In the genomic region with DNA sequence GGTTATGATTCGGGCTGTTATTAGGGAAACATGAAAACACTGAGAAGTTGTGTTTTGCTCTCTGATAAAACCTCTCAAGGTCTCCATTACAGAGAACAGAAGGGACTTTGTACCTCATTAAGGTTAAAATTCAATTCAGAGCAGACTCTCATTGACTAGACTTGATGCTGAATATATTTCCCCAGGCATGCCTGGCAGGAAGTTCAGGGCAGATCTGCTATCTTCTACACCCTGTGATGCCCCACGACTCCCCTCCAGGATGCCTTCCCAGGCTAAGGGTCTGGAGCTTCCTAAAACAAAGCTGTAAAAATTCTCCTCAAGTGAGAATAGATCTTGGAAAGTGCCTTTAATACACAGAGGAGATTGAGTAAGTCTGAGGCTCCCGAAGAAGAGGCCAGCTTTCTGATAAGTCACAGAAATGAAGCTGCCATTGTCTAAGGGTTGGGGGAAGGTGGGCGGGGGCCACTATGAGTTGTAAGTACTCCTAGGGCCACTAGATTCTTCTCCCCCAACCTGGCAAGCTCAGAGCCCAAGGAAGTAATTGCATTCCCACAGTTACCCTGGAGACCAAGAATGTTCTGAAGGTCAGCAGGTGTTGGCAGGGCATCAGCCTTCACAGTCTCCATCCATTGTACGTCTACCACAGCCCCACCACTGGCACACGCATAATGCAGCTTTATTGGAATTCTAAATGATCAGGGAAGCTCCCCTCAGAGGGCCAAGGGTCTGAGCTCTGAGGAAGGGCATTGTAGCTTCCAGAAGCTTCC, we compare ENCODE assay signal across 24 mouse cellular contexts.
DNase-seq lines count a peak whose midpoint lies in the region; ATAC-seq lines count a peak whose summit lies in the region.
"Had no signal": no experiment of that assay in that cellular context is flagged by ENCODE, and none has a peak within 500 bp of the region (broad histone marks: within the 10 kb centered on the region; RNA-seq: fewer than 3 reads in every experiment).

No protein-coding gene starts in this region.

- peak; percentile 60 for DNase-seq in kidney, adult 18-20 months
- peak; percentile 70 to 76 for DNase-seq in kidney, postnatal 36 days
- DNase-seq in testis, postnatal 14 days (ENCODE audit: low spot score), result no peak
- no peak for DNase-seq in urinary bladder, postnatal 25 days (ENCODE audit: low spot score)
- DNase-seq: adrenal gland, adult 8-10 months; B cell, adult 2 months; cerebellum, adult 8-10 months; cerebellum, postnatal 36 days; heart, postnatal 14 days; lung, postnatal 4 days; spleen, adult 18-20 months; thymus, adult 18-20 months; thymus, postnatal 36 days had no signal

- H3K4me1 ChIP-seq in intestine, embryonic 15.5 days (replicated peaks), result peaks cover 4% of the 10 kb centered on the region; the same call in 1 of the 2 replicates
- H3K4me1 ChIP-seq in kidney, embryonic 16.5 days (ENCODE audit: insufficient read depth, low read length), result no peaks in the 10 kb centered on the region
- H3K4me1 ChIP-seq in forebrain, embryonic 13.5 days, result 0 out of 2 replicates have a peak, but pooled peaks cover 10% of the 10 kb centered on the region
- H3K4me1 ChIP-seq: forebrain, embryonic 15.5 days; midbrain, embryonic 13.5 days had no signal

- ATAC-seq in intestine, embryonic 15.5 days, result peak; percentile 77
- ATAC-seq in kidney, embryonic 16.5 days (ENCODE audit: low FRiP score, low TSS enrichment), result 0 out of 2 replicates have a peak, but pooled peaks have one; percentile 36
- ATAC-seq in forebrain, embryonic 13.5 days, result no peak
- ATAC-seq: forebrain, embryonic 15.5 days; hindbrain, embryonic 16.5 days; midbrain, embryonic 13.5 days had no signal

- no peaks in the 10 kb centered on the region for H3K9me3 ChIP-seq in intestine, embryonic 15.5 days
- H3K9me3 ChIP-seq in kidney, embryonic 16.5 days (ENCODE audit: low read length), result no peaks in the 10 kb centered on the region
- no peaks in the 10 kb centered on the region for H3K9me3 ChIP-seq in forebrain, embryonic 13.5 days (replicated peaks)
- H3K9me3 ChIP-seq: embryonic facial prominence, embryonic 12.5 days; forebrain, embryonic 15.5 days; limb, embryonic 13.5 days; megakaryocyte, embryonic 14.5 days; midbrain, embryonic 13.5 days had no signal

- no peaks in the 10 kb centered on the region for H3K36me3 ChIP-seq in intestine, embryonic 15.5 days
- no peaks in the 10 kb centered on the region for H3K36me3 ChIP-seq in kidney, embryonic 16.5 days (ENCODE audit: insufficient read depth, low read length)
- H3K36me3 ChIP-seq in forebrain, embryonic 13.5 days (ENCODE audit: poor library complexity, severe bottlenecking), result no peaks in the 10 kb centered on the region
- H3K36me3 ChIP-seq: embryonic facial prominence, embryonic 12.5 days; forebrain, embryonic 15.5 days; limb, embryonic 13.5 days; midbrain, embryonic 13.5 days had no signal

- WGBS in intestine, embryonic 15.5 days, result 54% methylated on average over 6 of the region's 6 CpGs
- 73% methylated on average over 6 of the region's 6 CpGs for WGBS in kidney, embryonic 16.5 days
- 69% methylated on average over 6 of the region's 6 CpGs for WGBS in forebrain, embryonic 13.5 days

- no peaks in the 10 kb centered on the region for H3K27me3 ChIP-seq in intestine, embryonic 15.5 days (replicated peaks)
- H3K27me3 ChIP-seq in kidney, embryonic 16.5 days (ENCODE audit: insufficient read depth, low read length), result no peaks in the 10 kb centered on the region
- H3K27me3 ChIP-seq in forebrain, embryonic 13.5 days, result no peaks in the 10 kb centered on the region
- H3K27me3 ChIP-seq: embryonic facial prominence, embryonic 12.5 days; forebrain, embryonic 15.5 days; midbrain, embryonic 13.5 days had no signal

- no peak overlapping the region for H3K9ac ChIP-seq in intestine, embryonic 15.5 days
- no peak overlapping the region for H3K9ac ChIP-seq in kidney, embryonic 16.5 days (replicated peaks; ENCODE audit: low read length)
- H3K9ac ChIP-seq in forebrain, embryonic 13.5 days, result no peak overlapping the region
- H3K9ac ChIP-seq: embryonic facial prominence, embryonic 12.5 days; forebrain, embryonic 15.5 days; limb, embryonic 13.5 days; midbrain, embryonic 13.5 days had no signal

- peak overlapping the region; percentile 71 for H3K27ac ChIP-seq in intestine, embryonic 15.5 days
- peak overlapping the region; percentile 55; the same call in 1 of the 2 replicates for H3K27ac ChIP-seq in kidney, embryonic 16.5 days (ENCODE audit: low read length)
- no peak overlapping the region for H3K27ac ChIP-seq in forebrain, embryonic 13.5 days
- H3K27ac ChIP-seq: embryonic facial prominence, embryonic 12.5 days; forebrain, embryonic 15.5 days; layer of hippocampus, adult 2 months; limb, embryonic 13.5 days; midbrain, embryonic 13.5 days had no signal

- H3K4me3 ChIP-seq in intestine, embryonic 15.5 days (replicated peaks), result no peak overlapping the region
- H3K4me3 ChIP-seq in kidney, embryonic 16.5 days (ENCODE audit: low read length), result no peak overlapping the region
- no peak overlapping the region for H3K4me3 ChIP-seq in forebrain, embryonic 13.5 days
- H3K4me3 ChIP-seq: embryonic facial prominence, embryonic 12.5 days; forebrain, embryonic 15.5 days; layer of hippocampus, adult 2 months; limb, embryonic 13.5 days; megakaryocyte, embryonic 14.5 days; midbrain, embryonic 13.5 days had no signal

- H3K4me2 ChIP-seq in intestine, embryonic 15.5 days (replicated peaks), result no peak overlapping the region
- H3K4me2 ChIP-seq in kidney, embryonic 16.5 days (replicated peaks; ENCODE audit: low read depth, low read length), result no peak overlapping the region
- H3K4me2 ChIP-seq in forebrain, embryonic 13.5 days, result no peak overlapping the region
- H3K4me2 ChIP-seq: embryonic facial prominence, embryonic 12.5 days; forebrain, embryonic 15.5 days; limb, embryonic 13.5 days; liver, embryonic 11.5 days; midbrain, embryonic 13.5 days had no signal

Comparison
In these comparisons a context has a peak if more than half of its experiments do, and no peak if none do; other contexts are left out.
1. DNase-seq: peak in kidney, adult 18-20 months (single experiment) and kidney, postnatal 36 days (2 of 2); none in testis, postnatal 14 days (single experiment) and urinary bladder, postnatal 25 days (single experiment).